Mouse (Mus musculus) c-Kit-positive CD71-positive TER-119-negative erythroid progenitor cells, embryonic 14.5 days (primary cell): ENCODE data around the gene 3110009E18Rik.
A peak's percentile ranks its signal among the peaks of the same experiment; 100 is the strongest.

Source experiments
- DNase-seq: peaks from one replicate; pipeline ENCODE4 v3.0.0-alpha.2; 2013; ENCODE audit warnings: low read depth

The 3110009E18Rik gene

DNA sequence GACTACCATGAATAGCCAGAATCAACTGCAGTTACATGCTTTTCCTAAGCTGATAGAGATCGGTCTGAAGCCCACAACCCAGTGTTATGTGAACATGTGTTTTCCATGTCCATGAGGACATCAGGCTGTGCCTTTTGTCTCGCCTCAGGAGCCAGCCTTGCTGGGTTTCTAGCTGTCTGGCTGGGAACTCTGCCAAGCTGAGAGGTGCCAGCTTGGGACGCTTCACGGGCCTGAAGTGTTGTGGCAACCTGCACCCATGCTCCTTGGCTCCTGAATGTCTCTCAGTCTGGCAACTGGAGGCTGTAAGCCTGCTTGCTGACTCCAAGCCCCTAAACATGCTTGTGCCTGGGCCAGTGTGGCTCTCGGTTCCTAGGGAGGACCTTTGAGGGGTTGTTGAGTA is 21.6 kb downstream of the 3110009E18Rik start:
- no peak for DNase-seq

DNA sequence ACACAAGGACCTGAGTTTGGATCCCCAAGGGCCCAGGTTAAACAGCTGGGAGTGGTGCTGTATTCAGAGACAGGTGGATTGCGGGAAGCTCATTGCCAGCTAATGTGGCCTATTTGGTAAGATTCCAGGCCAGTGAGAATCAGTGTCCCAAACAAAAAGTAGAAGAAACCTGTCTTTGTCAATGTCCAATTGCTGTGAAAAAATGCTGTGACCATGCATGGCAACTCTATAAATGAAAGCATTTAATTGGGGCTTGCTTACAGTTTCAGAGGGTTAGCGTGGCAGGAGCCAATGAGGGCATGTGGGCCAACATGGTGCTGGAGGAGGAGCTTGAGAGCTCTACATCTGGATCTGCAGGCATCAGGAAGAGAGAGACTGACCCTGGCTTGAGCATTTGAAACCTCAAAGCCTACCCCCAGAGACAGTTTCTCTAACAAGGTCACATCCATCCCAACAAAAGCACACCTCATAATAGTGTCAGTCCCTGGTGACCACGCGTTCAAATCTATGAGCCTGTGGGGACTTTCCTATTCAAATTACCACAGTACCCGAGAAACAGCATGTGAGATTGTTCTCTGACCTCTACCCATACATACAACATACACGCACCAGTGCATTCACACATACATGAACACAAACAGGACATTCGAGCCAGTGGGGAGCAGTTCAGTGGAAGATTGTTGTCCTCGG is 24.7 kb downstream of the 3110009E18Rik start:
- DNase-seq, result no peak

DNA sequence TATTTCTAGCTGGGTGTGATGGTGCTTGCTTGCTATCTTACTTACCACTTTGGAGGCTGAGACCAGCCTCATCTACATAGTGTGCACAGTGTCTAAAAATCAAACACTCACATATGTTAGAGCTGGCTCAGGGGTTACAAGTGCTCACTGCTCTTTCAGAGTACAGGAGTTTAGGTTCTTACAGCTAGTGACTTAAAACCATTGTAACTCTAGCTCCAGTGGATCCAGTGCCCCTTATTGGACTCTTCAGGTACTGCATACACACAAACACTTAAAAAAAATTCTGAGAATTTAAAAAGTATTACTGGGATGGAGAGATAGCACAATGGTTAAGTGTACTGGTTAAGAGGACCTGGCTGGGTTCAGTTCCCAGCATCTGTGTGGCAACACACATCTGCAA is 26.0 kb downstream of the 3110009E18Rik start:
- DNase-seq, result peak; percentile 7

DNA sequence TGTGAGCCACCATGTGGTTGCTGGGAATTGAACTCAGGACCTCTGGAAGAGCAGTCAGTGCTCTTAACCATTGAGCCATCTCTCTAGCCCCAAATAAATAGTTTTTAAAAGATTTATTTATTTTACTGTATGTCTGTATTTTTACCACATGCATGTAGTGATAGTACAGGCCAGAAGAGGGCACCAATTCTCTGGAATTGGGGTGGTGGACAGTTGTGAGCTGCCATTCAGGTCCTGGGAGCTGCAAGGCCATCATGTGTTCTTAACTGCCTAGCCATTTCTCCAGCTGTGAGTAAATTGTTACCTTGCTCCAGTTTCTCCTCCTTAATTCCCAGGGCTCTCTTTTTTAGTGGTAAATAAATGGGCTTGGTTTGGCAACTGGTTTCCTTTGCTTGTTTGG is 33.2 kb downstream of the 3110009E18Rik start:
- DNase-seq, result peak; percentile 20

DNA sequence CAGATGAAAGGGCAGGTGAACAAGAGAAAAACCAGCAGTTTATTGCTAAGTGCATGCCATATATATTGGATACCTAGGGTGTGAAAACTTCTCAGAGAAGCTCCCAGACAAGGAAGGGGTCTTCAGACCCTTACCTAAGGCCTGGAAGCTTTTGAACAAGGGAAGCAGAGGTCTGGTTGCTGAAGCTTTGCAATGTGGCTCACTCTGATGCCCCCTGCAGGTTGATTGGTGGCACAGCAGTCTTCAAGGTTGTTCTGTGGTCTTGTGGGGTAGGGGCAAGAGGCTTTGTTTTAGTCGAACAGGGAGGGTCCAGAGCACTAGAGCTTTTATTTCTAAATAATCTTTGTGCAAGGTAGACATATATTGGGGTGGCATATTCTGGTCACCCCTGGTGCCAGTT is 34.3 kb downstream of the 3110009E18Rik start:
- DNase-seq, result peak; percentile 7

DNA sequence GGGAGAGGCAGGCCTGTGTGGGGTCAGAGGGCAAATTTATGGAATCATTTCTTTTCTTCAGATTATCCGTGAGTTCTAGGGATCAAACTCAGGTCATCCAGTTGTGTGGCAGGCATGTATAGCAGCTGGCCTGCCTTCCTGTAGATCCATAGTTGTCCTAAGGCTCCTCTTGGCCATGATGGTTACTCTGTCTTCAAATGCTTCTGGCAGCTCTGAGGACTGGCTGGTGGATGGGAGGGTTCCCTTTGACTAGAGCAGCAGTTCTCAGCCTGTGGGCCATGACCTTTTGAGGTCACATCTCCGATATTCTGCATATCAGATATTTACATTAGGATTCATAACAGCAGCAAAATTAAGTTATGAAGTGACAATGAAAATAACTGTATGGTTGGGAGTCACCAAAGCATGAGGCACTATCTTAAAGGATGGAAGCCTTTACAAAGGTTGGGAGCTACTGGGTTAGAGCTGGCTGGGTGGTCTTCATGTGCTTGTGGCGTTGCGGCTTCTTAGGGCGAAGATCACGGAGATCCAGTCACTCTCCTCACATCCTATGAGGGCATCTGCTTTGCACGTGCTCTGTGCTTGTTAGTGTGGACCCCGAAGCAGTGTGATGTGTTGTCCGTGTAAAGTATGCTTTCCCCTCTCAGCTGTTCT is 37.6 kb downstream of the 3110009E18Rik start:
- no peak for DNase-seq

DNA sequence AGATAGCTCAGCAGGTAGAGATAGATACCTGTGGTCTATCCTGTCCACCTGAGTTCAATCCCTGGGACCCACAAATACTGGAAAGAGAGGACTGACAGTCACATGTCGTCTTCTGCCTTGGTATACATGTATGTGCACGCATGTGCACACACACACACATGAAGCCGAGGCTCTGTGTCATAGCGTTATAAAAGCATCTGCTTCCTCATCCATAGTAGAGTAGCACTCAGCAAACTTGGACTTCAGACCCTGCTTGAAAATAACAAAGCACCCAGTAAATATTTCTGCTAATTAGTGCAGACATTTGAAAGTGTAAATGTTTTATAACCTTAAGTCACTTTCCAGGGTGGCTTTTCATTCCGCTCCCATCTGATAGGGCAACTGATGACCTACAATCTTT is 40.5 kb downstream of the 3110009E18Rik start:
- DNase-seq, result no peak

DNA sequence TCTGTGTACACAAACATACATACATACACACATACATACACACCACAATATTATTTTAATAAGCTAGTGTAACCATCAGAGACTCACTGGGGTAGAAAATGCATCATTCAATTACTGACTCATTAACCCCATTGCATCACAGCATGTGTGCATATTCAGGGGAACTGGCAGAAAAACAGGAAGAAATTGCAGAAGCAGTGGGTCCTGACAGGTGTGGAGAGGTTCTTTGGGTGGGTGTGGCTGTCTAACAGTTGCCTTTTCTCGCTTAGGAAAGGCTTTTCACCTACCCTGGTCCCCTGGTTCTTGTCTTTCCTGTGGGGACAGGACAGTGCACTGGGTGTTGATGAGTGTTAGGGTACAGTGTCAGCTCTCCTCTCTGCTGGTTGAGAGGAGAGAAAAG is 41.6 kb downstream of the 3110009E18Rik start:
- no peak for DNase-seq

DNA sequence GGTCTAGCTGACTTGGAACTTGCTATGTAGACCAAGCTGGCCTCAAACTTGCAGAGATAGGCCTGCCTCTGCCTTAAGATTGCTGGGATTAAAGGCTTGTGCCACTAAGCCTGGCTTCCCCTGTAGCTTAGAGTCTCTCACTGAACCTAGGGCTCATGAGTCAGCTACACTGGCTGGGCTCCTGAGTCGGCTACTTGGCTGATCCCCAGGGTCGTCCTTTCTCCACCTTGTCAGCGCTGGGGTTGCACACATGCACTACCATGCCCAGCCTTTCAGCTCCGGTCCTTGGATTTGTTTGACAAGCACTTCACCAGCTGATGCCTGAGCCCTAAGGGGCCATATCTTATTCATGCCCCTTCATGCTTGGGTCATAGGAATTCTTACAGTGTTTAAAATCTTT is 47.0 kb downstream of the 3110009E18Rik start:
- no peak for DNase-seq

DNA sequence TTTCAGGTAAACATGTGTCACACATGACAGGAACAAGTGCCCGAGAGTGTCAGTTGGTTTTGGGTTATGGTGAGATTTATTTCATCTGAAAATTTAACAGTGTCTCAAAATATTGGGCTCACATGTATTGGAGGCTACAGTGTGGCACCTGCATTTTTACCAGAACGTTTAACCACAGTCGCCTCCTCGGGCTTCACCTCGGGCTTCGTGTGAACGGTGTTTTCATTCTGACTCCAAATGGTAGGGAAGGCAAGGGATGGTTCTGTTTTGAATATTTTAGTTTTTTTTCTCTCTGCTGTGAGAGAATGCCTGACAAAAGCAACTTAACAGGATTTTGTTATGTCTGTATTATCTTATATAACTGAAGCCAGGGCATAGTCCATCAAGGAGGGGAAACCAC is 47.7 kb downstream of the 3110009E18Rik start:
- no peak for DNase-seq

DNA sequence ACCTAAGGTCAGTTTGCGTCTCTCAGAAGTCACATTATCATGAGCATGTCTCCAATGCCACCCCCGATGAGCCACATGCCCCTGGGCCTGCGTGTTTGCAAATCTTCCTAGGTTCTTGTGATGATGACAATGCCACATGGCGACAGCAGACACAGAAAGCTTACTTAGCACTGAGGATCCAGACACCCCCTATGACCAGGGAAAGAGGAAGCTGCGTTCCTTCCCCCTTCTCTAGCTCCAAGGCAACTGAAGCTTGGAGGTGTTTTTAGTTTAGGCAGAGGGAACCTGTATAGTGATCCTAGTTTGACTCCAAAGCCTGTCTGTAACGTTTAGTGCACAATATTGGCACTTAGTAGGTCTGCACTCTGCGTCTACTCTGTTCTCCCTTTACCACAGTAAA is 49.3 kb downstream of the 3110009E18Rik start:
- no peak for DNase-seq

DNA sequence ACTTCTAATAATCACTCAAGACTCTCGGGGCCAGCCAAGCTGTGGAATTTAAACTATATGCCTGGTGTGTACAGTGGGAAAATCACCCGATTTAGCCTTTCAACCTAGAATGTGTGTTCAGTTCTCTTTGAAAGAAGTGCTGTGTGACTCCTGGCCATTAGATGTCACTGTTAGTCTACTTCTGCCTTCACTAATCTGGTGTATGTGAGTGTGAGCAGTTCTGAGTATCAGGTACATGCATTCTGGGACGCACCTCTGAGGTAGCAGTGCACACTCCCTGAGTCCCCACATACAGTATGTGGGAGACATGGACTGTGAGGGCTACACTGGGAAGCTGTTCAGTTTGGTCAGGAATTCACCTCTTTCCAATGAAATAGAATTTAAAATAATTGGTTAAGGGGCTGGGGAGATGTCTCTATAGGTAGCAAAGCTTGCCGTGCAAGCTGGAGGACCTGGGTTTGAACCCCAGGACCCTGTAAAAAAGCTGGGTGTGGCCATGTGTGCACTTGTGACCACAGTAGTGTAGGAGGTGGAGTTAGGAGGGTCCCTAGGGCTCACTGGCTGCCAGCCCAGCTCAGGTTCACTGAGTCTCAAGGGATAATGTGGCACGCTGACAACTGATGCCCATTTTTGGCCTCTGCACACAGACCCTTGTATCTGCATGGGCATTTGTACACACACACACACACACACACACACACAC is 51.0 kb downstream of the 3110009E18Rik start:
- peak; percentile 11 for DNase-seq

DNA sequence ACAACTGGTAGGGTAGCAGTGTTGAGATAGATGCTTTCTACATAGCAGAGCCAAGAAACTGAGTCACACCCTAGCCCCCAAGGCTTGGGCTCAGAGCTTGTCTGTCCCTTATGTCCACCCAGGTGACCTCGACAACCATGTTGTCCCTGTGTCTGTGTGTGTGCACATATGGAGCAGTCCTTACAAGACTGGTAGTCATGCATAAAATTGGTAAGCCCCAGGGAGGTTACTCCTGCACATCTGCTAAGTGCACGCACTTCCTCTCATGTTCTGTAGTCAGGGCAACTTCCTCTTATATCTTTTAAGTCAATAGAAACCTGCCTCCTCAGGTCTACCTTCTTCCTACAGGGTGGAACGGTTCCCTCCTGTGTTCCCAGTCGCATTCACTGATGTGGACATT is 54.0 kb downstream of the 3110009E18Rik start:
- DNase-seq, result no peak

DNA sequence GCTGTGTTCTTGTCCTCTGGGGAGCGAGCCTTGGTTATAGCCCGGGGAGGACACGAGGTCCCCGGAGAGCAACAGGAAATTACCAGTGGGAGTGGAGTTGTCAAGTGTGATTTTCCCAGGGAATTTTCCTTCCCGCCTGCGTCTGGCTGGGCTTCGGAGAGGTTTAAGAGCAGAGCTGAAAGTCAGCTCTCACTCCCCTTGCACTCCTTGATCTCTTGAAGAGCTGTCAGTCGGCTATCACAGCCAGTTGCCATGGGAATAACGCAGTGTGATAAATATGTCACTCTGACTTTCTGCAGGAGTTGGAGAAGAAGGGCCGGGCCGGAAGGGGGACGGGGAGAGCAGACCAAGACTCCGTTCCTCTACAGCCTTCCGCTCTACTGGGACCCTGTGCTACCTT is 55.3 kb downstream of the 3110009E18Rik start:
- DNase-seq, result no peak

DNA sequence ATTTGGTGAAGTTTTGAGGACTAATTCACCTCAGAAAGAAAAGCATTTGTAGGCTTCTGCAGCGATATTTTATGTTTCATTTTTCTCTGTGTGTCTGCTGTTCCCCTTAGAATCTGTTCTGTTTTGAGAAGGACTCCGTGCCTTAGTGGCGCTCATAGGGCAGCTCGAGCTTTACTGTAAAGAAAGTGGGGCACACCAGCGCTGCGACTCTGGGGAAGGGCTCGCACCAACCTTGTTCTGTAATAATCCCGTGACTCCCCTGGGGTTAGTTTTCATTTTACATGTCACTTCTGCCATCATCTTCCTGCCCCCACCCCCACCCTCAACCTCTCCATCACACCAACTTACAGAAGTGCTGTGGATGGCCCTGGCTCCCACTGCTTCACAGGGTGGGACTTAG is 56.2 kb downstream of the 3110009E18Rik start:
- no peak for DNase-seq

DNA sequence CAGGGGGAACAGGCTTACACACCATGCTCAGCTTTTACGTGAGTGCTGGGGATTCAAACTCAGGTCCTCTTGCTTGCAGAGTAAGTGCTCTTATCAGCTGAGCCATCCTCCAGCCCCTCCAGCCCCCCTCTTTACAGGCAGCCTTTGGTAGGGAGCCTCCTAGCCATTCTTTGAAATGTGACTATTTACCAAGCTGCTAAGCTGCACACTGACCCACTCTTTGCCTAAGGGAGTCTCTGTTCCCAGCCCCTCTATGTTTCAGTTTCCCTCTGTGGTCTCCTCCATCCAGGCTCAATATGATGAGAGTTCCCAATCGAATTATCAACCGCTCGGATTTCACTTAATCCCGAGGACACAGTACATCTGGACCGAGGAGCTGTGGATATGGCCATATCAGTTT is 65.2 kb downstream of the 3110009E18Rik start:
- no peak for DNase-seq

DNA sequence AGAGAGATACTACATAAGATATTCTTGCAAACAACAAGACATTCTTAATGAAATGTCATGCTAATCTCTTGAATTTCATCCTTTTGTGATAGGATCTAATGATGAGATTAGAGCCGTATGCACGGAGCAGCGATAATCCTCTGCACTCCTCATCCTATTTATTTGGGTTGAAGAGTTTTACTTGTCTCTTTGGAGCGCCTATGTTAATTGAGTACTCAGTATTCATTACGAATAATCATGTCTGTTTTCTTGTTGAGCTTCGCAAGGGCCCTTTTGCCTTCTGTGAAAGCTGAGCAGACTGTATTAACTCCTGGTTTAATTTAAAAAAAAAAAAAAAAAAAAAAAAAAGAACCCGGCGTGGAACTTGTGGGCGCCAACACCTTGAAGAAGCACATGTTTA is 65.7 kb downstream of the 3110009E18Rik start:
- DNase-seq, result no peak

DNA sequence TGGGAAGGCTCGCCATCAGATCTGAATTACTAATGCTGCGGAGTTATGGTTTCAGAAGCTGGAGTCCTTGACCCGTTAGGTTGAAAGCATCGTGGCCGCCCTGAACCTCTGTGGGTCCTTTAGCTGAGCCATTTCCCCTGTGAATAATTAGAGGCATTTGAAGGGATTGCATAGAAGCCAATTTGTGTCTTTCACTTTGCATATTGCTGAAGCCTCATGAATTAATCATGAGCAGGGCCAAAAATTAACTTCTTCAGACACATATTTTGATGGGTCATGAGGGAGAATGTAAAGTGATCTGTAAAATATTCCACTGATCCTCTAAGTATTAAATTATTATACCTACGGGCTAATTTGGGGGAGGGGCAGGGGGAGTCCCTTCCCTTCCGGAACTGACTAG is 66.1 kb downstream of the 3110009E18Rik start:
- DNase-seq, result no peak

DNA sequence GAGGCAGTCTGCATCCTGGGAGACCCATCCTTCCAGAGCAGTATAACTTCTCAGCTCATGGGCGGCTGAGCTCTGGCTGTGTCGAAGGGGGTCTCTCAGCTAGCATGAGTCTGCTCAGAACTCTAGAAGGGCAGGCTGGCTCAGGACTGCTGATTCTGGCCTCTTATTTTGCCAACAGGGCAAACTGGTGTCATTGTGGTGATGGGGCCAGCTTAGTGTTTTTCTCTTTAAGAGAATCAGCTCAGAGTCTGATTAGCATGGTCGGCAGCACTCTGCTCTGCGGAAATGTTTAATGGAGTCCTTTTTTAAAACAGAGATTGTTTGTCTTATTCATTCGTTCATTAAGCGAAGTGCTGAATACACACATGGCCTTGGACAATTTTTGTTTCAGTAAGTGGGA is 68.2 kb downstream of the 3110009E18Rik start:
- no peak for DNase-seq

DNA sequence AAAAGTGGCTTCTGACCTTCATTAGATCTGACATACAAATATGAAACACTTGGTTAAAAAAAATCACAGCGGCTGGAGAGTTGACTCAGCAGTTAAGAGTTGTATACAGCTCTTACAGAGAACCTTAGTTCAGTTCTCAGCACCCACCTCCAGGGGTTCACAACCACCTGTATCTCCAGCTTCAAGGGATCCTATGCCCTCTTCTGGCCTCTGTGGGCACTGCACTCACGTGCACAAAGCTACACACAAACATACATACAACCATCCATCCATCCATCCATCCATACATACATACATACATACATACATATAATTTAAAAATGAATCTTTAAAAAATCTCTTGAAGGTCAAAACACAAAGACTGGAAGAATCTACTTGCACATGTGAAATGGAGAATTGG is 69.3 kb downstream of the 3110009E18Rik start:
- no peak for DNase-seq

DNA sequence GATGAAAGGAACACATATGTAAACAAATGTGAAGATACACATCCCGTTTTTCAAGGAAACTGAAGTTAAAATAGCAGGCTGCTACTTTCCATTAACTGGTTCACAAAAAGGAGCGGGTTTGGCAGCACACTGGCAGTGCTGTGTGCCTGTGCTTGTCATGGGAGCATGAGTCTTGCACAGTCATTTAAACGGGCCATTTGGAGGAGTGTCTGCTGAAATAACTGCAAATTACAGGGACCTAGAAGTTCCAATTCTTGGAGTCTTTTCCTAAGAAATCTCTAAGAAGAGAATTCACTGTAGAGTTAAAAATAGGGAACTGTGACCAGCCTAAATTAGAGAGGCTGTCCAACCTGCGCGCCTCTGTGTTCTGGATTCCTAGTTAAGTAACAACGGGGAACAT is 70.0 kb downstream of the 3110009E18Rik start:
- no peak for DNase-seq

DNA sequence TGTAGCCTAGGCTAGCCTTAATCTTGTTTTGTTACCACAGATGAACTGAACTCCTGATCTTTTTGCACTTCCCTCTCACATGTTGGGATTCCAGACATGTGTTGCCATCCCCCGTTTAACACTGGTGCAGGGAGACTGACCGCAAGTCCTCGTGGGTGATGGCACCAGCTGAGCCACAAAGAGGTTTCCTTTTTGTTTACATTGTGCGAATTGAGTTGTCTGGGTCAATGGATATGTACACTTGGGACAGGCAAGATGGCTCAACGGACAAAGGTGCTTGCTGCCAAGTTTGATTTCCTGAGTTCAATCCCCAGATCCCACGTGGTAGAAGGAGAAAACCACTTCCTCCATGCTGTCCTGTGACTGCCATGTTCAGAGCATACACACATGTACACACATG is 71.3 kb downstream of the 3110009E18Rik start:
- no peak for DNase-seq

DNA sequence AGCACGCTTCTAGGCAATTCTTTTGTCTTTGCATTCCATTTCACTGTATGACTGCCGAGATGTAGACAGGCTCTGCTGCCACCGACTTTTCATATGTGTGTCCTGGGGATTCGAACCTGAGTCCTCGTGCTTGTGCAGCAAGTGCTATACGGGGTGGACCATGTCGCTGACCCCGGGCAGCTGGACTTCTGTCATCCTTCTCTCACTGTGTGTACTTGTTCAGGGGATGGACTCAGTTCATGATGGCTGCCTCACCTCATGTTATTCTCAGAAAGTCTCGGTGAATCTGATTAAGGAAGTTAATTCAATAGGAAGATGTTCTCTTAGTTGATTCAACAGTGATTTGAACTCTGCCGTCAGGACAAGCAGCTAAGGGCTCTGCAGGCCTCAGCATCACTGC is 72.6 kb downstream of the 3110009E18Rik start:
- no peak for DNase-seq
